Comparison of ENCODE assay signal across 7 mouse cellular contexts in the genomic region with DNA sequence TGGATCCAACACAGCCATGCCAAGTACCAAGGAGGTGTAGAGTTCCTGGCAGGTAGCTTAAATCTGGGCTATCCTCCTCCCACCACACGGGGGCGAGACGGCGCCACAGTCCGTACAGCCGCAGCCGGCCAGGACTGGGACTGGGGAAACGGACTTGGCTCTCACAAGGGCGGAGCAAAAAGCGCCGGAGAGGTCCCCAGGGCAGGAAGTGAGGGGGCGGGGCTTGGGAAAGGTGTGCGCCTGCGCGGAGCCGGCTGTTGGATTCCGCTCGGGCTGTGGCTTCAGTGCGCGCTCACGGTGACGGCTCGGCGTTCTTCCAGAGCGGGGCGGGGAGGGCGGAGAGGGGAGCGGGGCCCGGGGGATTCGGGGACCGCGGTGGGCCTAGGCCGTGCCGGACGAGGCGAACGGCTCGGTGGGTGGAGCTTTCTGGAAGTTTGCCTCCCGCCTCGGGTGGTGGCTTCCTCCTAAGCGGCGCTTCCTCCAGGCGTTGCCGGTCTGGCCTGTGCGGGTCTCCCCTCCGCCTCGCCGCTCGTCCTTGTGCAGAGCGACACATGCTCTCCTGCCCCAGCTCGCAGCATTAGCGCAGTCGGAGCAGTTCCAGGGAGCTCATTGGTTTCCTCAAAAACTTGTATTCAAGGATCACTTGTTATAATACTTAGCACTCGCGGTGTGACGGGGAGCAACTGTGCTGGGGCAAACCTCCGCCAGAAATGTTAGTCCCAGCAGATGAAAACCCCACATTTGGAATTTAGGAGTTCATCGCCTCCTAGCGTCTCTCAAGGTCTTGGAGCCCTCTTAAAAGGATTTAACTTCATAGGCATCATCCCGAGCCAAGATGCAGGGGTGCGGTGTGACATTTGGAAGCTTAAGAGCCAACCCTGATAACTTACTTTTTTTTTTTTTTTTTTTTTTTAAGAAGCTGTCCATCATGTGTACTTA. TPM values are rescaled to one million over a fixed set of nuclear protein-coding genes. Genes with fewer than 3 reads are reported as not detected.
DNase-seq lines count a peak whose midpoint lies in the region; ATAC-seq lines count a peak whose summit lies in the region.

Gene Oma1, plus strand, starts transcription at position 226 of the 939 bp plus-strand sequence.

- 0 out of 2 replicates have a peak, but pooled peaks cover 2% of the 10 kb centered on the region for H3K4me1 ChIP-seq in intestine, embryonic 15.5 days (replicated peaks)
- peaks cover 11% of the 10 kb centered on the region for H3K4me1 ChIP-seq in midbrain, embryonic 10.5 days

- ATAC-seq in intestine, embryonic 15.5 days: peak; percentile 100

- intact Hi-C loops in gastrocnemius, postnatal 36 days (cut with DNase I): loop anchor here (1.0 kb wide), 1 partner anchor 32 kb away; no protein-coding TSS in a partner anchor
- intact Hi-C loops in left cerebral cortex, postnatal 25 days (cut with DNase I): loop anchor here (2.0 to 5.0 kb wide), 3 partner anchors 33 to 137 kb away; partner anchors contain the start of gene Slc35d1

- H3K9me3 ChIP-seq in intestine, embryonic 15.5 days: no peaks in the 10 kb centered on the region
- no peaks in the 10 kb centered on the region for H3K9me3 ChIP-seq in midbrain, embryonic 10.5 days (replicated peaks)

- peak within 1 kb of the TSS; percentile 66 for H3K4me3 ChIP-seq in intestine, embryonic 15.5 days (replicated peaks)
- H3K4me3 ChIP-seq in midbrain, embryonic 10.5 days: peak within 1 kb of the TSS; percentile 72

- no peaks in the 10 kb centered on the region for H3K27me3 ChIP-seq in intestine, embryonic 15.5 days (replicated peaks)
- H3K27me3 ChIP-seq in midbrain, embryonic 10.5 days (ENCODE audit: low read depth, poor library complexity, severe bottlenecking): no peaks in the 10 kb centered on the region

- H3K9ac ChIP-seq in intestine, embryonic 15.5 days: peak within 1 kb of the TSS; percentile 74

- peak; percentile 99 for DNase-seq in adrenal gland, adult 2 months
- peak; percentile 95 for DNase-seq in embryo, embryonic 11.5 days (ENCODE audit: low read depth, low spot score)
- peak; percentile 98 for DNase-seq in gastrocnemius, postnatal 36 days
- DNase-seq in left cerebral cortex, postnatal 25 days (ENCODE audit: low spot score in 2 of 2): peak; percentile 96 to 98
- peak; percentile 99 for DNase-seq in midbrain, embryonic 10.5 days (ENCODE audit: low spot score)
- peak; percentile 99 for DNase-seq in right cerebral cortex, postnatal 4 days

- H3K36me3 ChIP-seq in intestine, embryonic 15.5 days: no peaks in the 10 kb centered on the region
- no peaks in the 10 kb centered on the region for H3K36me3 ChIP-seq in midbrain, embryonic 10.5 days

- H3K4me2 ChIP-seq in intestine, embryonic 15.5 days (replicated peaks): peak within 1 kb of the TSS; percentile 61

- H3K27ac ChIP-seq in intestine, embryonic 15.5 days: peak within 1 kb of the TSS; percentile 96
- peak within 1 kb of the TSS; percentile 96 for H3K27ac ChIP-seq in midbrain, embryonic 10.5 days (replicated peaks)

- under 1% methylated on average over 57 of the region's 61 CpGs for WGBS in intestine, embryonic 15.5 days
- WGBS in midbrain, embryonic 10.5 days: under 1% methylated on average over 60 of the region's 61 CpGs

RNA-seq across cellular contexts. Expression of gene Oma1, which starts in this region (rescaled TPM):
- total RNA-seq in adrenal gland, adult 2 months (2021): 10 to 100 TPM; 19.7 to 22.6 TPM
- polyA plus RNA-seq in adrenal gland, adult 2 months (2012; rRNA removed): 10.9 and 11.5 TPM in 2 replicates
- total RNA-seq in gastrocnemius, postnatal 36 days (2021): 10 to 100 TPM; 24.1 to 24.2 TPM
- polyA plus RNA-seq in intestine, embryonic 15.5 days (2015; fragmentation: Nextera tagmentation; extraction: Ambion mirVana): 22.5 and 23.0 TPM in 2 replicates
- total RNA-seq in left cerebral cortex, postnatal 25 days (2021): 1 to 10 TPM; 8.4 to 9.1 TPM
- polyA plus RNA-seq in midbrain, embryonic 10.5 days (2016; fragmentation: Nextera tagmentation; extraction: Ambion mirVana): 15.9 and 16.8 TPM in 2 replicates

Comparison
In these comparisons a context has a peak if more than half of its experiments do, and no peak if none do; other contexts are left out.
1. Peak in every context shown above with its lines: DNase-seq, ATAC-seq, H3K4me3 ChIP-seq and H3K27ac ChIP-seq.